Mouse (Mus musculus) testis, postnatal 10 days (tissue): ENCODE data around the gene Cdh9.

Experiments used
- DNase-seq: peaks from one replicate; pipeline ENCODE4 v3.0.0; 2021; ENCODE audit warnings: low spot score

Gene Cdh9

DNA sequence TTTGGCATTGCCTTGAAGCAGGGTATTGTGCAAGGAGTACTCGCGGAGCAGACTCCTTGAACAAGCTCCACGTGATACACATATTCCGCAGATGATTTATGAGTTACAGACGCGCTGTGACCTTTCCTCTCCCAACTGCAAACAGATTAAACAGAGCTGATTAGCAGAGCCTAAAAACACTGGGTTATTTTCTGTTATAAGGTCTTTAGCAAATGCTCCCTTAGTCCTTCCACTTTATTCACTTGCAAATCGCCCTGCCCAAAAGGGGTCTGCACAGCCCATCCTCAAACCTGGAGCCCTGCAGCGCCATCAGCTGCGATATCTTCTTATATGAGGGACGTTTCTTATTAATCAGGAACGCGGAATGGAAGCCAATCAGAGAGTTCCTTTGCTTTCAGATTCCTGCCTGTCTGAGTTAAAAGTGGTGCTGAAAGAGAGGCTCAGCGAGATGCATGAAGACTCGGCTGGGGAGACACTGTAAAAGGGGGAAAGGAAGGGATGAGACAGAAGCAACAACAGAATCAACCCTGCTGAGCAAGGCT, at the start of gene Cdh9:
Gene Cdh9, plus strand, starts transcription at position 287 of the 542 bp plus-strand sequence.
- DNase-seq: no peak

DNA sequence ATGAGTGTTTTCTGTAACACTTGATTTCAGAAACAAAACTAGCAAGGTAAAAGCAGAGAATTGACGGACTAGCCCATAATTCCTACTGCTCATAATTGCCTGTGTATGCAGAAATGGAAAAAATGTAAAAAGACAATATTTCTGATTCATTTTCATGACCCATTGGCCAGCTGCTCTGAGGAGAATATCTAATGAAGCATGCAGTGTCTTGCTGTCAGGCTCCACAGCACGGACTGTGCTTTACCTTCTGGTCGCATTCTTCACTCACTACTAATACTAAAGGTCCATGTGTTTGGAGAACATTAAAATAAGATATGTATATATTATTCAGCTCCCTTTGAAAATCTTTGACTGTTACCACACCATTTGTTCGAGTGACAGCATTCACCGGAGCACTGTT, 49.5 kb upstream of the Cdh9 start:
- no peak for DNase-seq

DNA sequence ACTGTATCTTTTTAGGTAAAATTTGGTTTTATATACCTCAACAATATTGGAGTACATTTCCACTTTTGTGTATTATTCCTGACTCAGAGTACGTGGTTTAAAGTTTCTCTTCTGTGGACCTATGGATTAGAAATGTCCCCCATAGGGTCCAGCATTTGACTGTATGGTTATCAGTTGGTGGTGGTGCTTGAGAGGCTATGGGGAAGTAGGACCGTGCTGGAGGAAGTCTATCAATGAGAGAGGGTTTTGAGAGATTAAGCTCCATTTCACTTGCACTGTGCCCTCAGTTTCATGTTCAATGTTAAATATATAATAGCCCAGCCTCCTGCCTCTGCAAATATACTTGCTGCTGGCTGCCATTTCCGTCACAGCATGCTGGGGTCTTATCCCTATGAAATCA, 28.7 kb upstream of the Cdh9 start:
- DNase-seq: no peak

DNA sequence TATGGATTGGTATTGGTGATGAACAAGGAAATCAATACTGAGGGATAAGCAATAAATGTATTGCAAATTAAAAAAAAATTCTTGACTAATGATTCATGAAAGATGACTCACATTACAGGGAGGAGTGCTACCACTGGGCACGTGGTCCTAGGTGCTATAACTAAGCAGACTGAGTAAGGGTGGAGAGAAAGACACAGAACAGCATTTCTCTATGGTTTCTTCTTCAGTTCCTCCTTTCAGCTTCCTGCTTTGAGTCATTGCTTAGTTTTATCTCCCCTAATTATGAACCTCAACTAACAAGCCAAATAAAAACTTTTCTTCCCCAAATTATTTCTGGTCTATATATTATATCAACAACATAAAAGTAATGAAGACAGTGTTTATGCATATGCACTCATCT, 26.2 kb upstream of the Cdh9 start:
- no peak for DNase-seq

DNA sequence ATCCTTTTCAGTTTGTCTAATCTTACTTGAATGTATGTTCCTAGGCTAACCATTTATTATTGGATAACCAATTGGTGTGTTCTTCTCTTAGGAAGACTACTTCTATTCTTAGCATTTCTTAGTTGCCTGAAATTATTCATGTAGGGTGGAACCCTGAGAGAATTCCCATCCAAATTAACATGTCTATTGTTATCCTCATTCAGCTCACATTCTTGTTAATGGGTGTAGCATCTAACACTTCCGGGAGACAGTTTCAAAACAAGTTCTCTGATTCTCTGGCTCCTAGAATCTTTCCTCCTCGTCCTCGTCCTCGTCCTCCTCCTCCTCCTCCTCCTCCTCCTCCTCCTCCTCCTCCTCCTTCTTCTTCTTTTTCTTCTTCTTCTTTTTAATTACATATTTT, 10.5 kb downstream of the Cdh9 start:
- DNase-seq: no peak

DNA sequence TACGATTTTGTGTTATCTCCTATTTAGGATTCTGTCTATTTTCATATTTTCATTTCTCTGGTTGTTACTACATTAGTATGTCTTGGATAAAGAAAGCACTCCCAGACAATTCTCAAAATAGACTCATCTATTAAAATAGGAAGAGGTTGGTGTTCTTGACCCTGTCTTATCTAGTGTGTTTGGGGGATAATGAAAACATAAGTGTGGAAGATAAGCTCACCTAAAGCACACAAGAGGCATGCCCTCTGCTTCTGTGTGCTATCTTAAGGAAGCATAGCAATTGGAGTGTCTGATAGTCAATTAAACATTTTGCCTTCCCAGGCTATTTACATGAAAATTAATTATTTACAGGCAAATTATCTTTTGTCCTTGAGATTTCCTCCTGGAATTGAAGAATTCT, 18.1 kb downstream of the Cdh9 start:
- no peak for DNase-seq

DNA sequence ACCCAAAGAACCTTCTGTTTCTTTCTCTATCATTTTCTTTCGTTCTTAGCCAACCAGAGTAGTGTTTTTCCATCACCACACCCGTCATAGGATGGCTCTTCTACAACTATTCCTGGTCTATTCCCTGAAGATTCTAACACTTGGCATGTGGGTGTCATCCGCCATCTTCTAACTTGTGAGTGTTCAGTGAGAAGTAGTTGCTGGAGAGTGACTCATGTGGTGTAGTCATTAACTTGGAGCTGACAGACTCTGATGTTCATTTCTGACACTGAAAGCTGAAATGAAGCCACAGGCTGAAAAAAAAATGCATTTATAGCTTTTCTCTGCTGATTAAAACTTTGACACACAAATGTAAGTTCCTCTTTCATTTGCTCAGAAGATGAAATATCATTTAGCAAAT, 34.7 kb downstream of the Cdh9 start:
- DNase-seq: no peak

DNA sequence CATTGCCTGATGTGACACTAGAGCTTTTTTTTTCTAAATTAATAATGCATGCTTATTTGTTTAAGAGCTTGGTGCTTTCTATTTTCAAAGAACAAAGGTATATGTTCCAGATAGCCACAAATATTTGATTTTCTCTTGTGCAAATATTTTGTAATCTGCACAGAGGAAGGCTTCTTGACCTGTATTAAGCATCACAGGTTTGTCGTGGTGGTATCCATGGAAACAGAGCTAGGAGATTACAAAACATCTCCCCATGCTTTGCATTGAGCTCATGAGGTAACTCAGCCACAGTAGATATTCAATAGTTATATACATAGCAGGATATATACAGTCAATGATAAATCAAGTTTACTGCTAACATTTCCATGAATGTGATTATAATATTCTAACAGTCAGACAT, 56.0 kb downstream of the Cdh9 start:
- DNase-seq: no peak

DNA sequence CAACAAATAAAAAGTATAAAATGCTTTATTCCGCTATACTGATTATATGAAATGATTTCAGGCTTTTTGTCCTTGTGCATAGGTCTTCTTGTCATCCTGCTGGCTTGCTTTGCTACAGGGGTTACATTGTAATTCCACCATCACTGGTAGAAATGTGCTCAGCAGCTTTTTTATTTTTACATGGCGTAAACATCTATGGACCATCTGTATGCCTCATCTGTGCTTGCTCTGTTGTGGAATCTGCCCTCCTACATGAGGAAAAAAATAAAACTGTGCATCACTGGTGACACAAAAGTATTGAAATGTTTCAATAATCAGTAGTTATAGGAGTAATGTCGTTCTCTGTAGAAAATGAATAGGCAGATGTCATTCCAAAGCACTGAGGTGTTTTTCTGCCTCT, 64.3 kb downstream of the Cdh9 start:
- DNase-seq: no peak

DNA sequence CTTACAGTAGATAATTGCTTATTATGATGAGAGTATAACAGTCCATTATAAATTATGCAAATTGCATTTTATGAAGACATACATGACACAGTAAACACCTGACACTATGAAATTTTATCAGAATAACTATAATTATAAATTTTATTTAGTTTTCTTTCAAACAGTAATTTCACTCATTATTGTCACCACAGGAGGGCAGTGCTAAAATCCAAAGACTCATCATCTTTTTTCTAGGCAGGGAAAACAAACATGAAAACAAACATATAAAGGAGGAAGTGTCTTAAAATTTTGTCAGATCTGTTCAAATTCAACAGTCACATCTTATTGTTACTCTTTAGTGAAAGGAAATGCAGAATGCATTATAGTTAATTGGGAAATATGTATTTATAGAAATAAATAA, 72.7 kb downstream of the Cdh9 start:
- DNase-seq: no peak

DNA sequence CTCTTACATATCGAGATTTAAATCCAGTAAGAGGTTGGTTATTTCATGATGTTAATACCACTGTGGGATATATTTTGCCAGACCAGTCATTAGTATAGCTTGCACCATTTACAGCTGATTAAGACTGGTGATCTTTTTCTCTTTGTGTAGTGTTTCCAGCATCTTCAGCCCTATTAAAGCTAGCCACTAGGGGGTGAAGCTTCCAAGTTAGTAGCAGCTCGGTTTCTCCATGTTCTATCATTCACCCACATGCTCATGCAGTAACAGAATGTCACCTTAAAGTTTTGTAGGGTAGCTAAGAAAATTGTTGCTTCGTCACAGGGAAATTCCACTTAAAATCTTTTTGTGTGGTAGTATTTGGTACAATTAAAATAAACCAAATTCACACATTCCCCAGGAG, 82.2 kb downstream of the Cdh9 start:
- DNase-seq: no peak

DNA sequence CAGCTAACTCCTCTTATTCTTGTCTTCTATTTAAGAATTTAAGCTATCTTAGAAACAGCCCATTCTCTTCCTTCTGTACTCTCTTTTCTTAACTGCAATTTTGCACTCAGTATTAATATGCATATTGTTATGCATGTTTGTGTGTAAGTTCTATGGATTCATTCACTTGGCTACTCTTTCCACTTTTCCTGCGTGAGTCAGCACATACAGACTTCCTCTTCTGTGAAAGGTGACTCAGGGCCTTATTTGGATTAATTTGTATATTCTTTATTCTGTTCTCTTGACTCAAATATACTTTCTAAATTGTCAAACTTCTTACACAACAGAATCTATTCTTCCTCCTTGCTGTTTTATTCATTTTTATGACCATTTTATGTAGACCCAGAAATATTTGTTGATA, 85.5 kb downstream of the Cdh9 start:
- DNase-seq: no peak

DNA sequence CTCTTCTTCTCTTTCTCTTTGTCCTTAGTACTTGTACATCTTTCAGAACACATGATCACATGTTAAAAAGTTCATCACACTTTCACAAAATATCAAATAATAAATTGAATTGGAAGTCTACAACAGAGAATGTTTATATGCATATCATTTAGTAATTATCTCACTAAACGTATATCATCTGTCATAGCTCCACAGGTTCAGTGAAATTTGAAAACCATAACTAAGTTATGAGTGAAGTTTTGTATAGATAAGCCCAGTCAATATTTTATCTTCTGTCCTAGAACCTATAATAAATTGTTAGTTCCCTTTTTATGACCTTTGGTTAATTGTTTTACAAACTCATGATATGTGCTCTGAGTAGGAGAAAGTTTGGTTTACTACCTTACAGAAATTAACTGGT, 106.2 kb downstream of the Cdh9 start:
- no peak for DNase-seq

DNA sequence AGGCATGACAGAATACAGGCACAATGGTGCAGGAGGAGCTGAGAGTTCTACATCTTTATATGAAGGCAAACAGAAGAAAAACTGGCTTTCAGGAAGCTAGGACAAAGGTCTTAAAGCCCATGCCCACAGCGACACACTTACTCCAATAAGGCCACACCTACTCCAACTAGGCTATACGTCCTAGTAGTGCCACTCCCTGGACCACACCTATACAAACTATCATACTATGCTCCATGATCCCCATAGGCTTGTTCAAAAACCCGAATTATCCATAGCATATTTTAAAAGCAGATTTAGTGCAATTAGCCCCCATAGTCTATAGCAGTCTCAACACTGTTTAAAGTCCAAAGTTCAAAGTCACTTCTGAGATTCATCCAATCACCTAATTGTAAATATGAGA, 154.0 kb downstream of the Cdh9 start:
- DNase-seq: no peak

DNA sequence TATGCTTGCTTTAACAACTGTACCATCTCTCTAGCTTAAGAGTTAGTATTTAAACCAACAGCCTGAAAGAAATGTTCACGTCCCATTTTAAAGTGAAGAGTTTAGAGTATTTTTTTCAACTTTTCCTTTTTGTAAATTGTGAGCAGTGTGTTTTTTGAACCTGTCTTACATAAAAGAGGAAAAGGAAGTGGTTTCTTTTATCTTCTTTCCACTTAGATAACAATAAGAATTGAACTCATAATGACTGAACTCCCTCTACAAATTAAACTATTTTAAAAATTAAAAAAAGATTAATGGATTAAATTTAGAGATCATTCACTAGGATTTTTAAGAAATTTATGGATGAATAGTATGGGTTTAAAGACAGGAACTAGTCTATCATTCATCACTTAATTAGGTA, 168.1 kb downstream of the Cdh9 start:
- no peak for DNase-seq
